Mouse (Mus musculus): ENCODE results near the gene Dnaic1. TPM values are rescaled to one million over a fixed set of nuclear protein-coding genes. Genes with fewer than 3 reads are reported as not detected.
"Not testable (repeated sequence)": the region's sequence is repeated elsewhere in the genome, so short reads cannot be mapped to it uniquely, and the experiment has no call there.

Dnaic1 gene
- polyA plus RNA-seq, 1 experiment from 2014 or later: 1.8 TPM

- H3K4me1 ChIP-seq (ENCODE audit: control insufficient read depth in 2 of 2, insufficient read depth in 2 of 2, low read length in 2 of 2): peaks cover 5 to 18% of the 10 kb centered on the region in 2 experiments; a peak in 3 of 4 replicates
- 3% methylated on average over 23 of the region's 27 CpGs for WGBS
- not testable (repeated sequence) for H3K9me3 ChIP-seq (ENCODE audit: control insufficient read depth, low read length); H3K9ac ChIP-seq (ENCODE audit: low read length); H3K27me3 ChIP-seq (ENCODE audit: control insufficient read depth, insufficient read depth, low read length); H3K4me3 ChIP-seq (ENCODE audit: control insufficient read depth in 1 of 2, insufficient read depth in 1 of 2, low read depth in 1 of 2, low read length in 2 of 2); ATAC-seq (ENCODE audit: insufficient number of reproducible peaks, insufficient read depth, low FRiP score, low read depth); H3K36me3 ChIP-seq (ENCODE audit: control insufficient read depth, insufficient read depth, low read length)
- peak overlapping the region in 1 of 2 experiments; percentile 28; a peak in 1 of 4 replicates for H3K27ac ChIP-seq (replicated peaks in 1 of 2; ENCODE audit: control insufficient read depth in 1 of 2, insufficient read depth in 1 of 2, low read depth in 2 of 2, low read length in 2 of 2)
- peak overlapping the region; percentile 38 for H3K4me2 ChIP-seq (ENCODE audit: low read length)
Measured at GRCm38 (mm10) chr4:41684131-41684930, 114.8 kb downstream of the Dnaic1 start.

GRCm38 (mm10) chr4:41684931-41685453, 115.4 kb downstream of the Dnaic1 start:
- not testable (repeated sequence) for H3K9me3 ChIP-seq (ENCODE audit: control insufficient read depth, low read length); H3K9ac ChIP-seq (ENCODE audit: low read length); H3K36me3 ChIP-seq (ENCODE audit: control insufficient read depth, insufficient read depth, low read length); H3K27me3 ChIP-seq (ENCODE audit: control insufficient read depth, insufficient read depth, low read length); H3K27ac ChIP-seq (replicated peaks in 1 of 2; ENCODE audit: control insufficient read depth in 1 of 2, insufficient read depth in 1 of 2, low read depth in 2 of 2, low read length in 2 of 2); H3K4me3 ChIP-seq (ENCODE audit: control insufficient read depth in 1 of 2, insufficient read depth in 1 of 2, low read depth in 1 of 2, low read length in 2 of 2); ATAC-seq (ENCODE audit: insufficient number of reproducible peaks, insufficient read depth, low FRiP score, low read depth)
- Histone ChIP-seq H3K4me2 (ENCODE audit: low read length) (peak overlapping the region; percentile 38; the same call in 1 of the 2 replicates), H3K4me1 (ENCODE audit: control insufficient read depth in 2 of 2, insufficient read depth in 2 of 2, low read length in 2 of 2) (peaks cover 2 to 11% of the 10 kb centered on the region in 2 experiments; a peak in 2 of 4 replicates)
- 2% methylated on average over 13 of the region's 14 CpGs for WGBS

DNA sequence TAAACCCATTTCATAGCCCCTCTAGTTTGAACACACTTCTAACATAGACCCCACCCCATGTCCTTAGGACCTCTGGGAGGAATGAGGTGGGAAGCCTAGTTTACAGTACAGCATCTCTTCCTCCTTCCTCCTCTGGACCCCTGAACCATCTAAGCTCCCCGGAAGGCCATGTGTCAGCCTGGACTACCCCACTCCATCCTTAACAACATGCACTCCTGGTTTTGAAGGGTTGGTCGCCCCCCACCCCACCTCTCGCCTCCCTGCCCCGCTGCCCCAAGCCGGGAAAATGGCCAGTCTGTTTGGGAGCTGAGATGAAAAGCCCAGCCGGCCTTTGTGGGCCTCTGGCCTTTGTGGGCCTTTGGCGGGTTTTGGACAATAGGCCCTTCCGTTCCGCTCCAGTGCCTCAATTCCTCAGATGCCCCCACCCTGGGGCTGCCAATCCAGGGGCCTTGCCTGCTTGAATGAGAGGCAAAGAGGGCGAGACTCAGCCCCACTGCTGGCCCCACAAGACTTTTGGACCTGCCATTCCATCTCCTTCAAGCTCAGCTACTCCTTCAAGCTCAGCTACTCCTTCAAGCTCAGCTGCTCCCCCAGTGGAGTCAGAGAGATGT, 116.4 kb downstream of the Dnaic1 start:
- H3K4me1 ChIP-seq (ENCODE audit: control insufficient read depth in 2 of 2, insufficient read depth in 2 of 2, low read length in 2 of 2); H3K4me3 ChIP-seq (ENCODE audit: control insufficient read depth in 1 of 2, insufficient read depth in 1 of 2, low read depth in 1 of 2, low read length in 2 of 2); H3K4me2 ChIP-seq (ENCODE audit: low read length); ATAC-seq (ENCODE audit: insufficient number of reproducible peaks, insufficient read depth, low FRiP score, low read depth); H3K36me3 ChIP-seq (ENCODE audit: control insufficient read depth, insufficient read depth, low read length); H3K9ac ChIP-seq (ENCODE audit: low read length); H3K9me3 ChIP-seq (ENCODE audit: control insufficient read depth, low read length); H3K27me3 ChIP-seq (ENCODE audit: control insufficient read depth, insufficient read depth, low read length); H3K27ac ChIP-seq (replicated peaks in 1 of 2; ENCODE audit: control insufficient read depth in 1 of 2, insufficient read depth in 1 of 2, low read depth in 2 of 2, low read length in 2 of 2): not testable (repeated sequence)
- 85% methylated on average over 9 of the region's 10 CpGs for WGBS

Other genes starting within 250 kb of the Dnaic1 start
- 48.5 and 52.9 TPM in 2 replicates for gene Ubap1, start 220.8 kb upstream of the Dnaic1 start, polyA plus RNA-seq (2014; fragmentation: Nextera tagmentation; extraction: Ambion mirVana)
- 2.2 and 4.3 TPM in 2 replicates for gene Kif24, start 104.9 kb upstream of the Dnaic1 start, polyA plus RNA-seq (2014; fragmentation: Nextera tagmentation; extraction: Ambion mirVana)
- 41.3 and 43.9 TPM in 2 replicates for gene Nudt2, start 104.6 kb upstream of the Dnaic1 start, polyA plus RNA-seq (2014; fragmentation: Nextera tagmentation; extraction: Ambion mirVana)
- gene AI464131, start 66.7 kb upstream of the Dnaic1 start, polyA plus RNA-seq (2014; fragmentation: Nextera tagmentation; extraction: Ambion mirVana): 2.8 TPM in 2 replicates
- gene 1110017D15Rik, start 52.4 kb upstream of the Dnaic1 start, polyA plus RNA-seq (2014; fragmentation: Nextera tagmentation; extraction: Ambion mirVana): 0.30 TPM in 1 of 2 replicates, not detected in the other
- 2.9 TPM in 2 replicates for gene Fam219a, start 237 bp upstream of the Dnaic1 start, polyA plus RNA-seq (2014; fragmentation: Nextera tagmentation; extraction: Ambion mirVana)
- gene Enho, start 70.5 kb downstream of the Dnaic1 start, polyA plus RNA-seq (2014; fragmentation: Nextera tagmentation; extraction: Ambion mirVana): 3.9 and 6.3 TPM in 2 replicates
- 1.2 and 2.8 TPM in 2 replicates for gene Cntfr, start 127.3 kb downstream of the Dnaic1 start, polyA plus RNA-seq (2014; fragmentation: Nextera tagmentation; extraction: Ambion mirVana)
- 120 and 136 TPM in 2 replicates for gene Il11ra1, start 130.2 kb downstream of the Dnaic1 start, polyA plus RNA-seq (2014; fragmentation: Nextera tagmentation; extraction: Ambion mirVana)
- 47.1 and 48.6 TPM in 2 replicates for gene Rpp25l, start 143.8 kb downstream of the Dnaic1 start, polyA plus RNA-seq (2014; fragmentation: Nextera tagmentation; extraction: Ambion mirVana)
- 122 and 134 TPM in 2 replicates for gene Dctn3, start 153.4 kb downstream of the Dnaic1 start, polyA plus RNA-seq (2014; fragmentation: Nextera tagmentation; extraction: Ambion mirVana)
- gene Arid3c, start 161.4 kb downstream of the Dnaic1 start, polyA plus RNA-seq (2014; fragmentation: Nextera tagmentation; extraction: Ambion mirVana): not detected in 2 replicates
- gene Galt, start 185.5 kb downstream of the Dnaic1 start, polyA plus RNA-seq (2014; fragmentation: Nextera tagmentation; extraction: Ambion mirVana): 59.6 and 63.7 TPM in 2 replicates
- 56.8 and 57.0 TPM in 2 replicates for gene Sigmar1, start 186.4 kb downstream of the Dnaic1 start, polyA plus RNA-seq (2014; fragmentation: Nextera tagmentation; extraction: Ambion mirVana)
- 49.2 and 55.5 TPM in 2 replicates for gene Ccl27a, start 204.5 kb downstream of the Dnaic1 start, polyA plus RNA-seq (2014; fragmentation: Nextera tagmentation; extraction: Ambion mirVana)

All from heart, embryonic 14.5 days (tissue).